Mouse (Mus musculus) hindbrain, embryonic 16.5 days (tissue): ENCODE measurements around the gene Hmgcs1. TPM values are rescaled to one million over a fixed set of nuclear protein-coding genes. Genes with fewer than 3 reads are reported as not detected.

ENCODE experiments used
- ATAC-seq: fragments of 200-750 bp; cut with Nextera tagmentation; 2 replicates; pipeline ENCODE4 v1.8.0; 2017; ENCODE audit warnings: moderate TSS enrichment, moderate library complexity
- H3K27ac ChIP-seq: fragments of 300-500 bp; sonication (generic); 2 replicates; pipeline ENCODE4 v1.5.1; 2014; ENCODE audit warnings: low read depth, mild to moderate bottlenecking, control low read depth, low read length, moderate library complexity
- H3K27me3 ChIP-seq: fragments of 300-500 bp; sonication (generic); replicated peaks from 2 replicates; pipeline ENCODE4 v1.6.1; 2014; ENCODE audit warnings: low read length; ENCODE audit not compliant: control insufficient read depth, insufficient read depth
- H3K36me3 ChIP-seq: fragments of 300-500 bp; sonication (generic); 2 replicates; pipeline ENCODE4 v1.6.1; 2014; ENCODE audit warnings: mild to moderate bottlenecking, low read length, moderate library complexity, mixed read lengths; ENCODE audit not compliant: control insufficient read depth, insufficient read depth
- H3K4me1 ChIP-seq: fragments of 300-500 bp; sonication (generic); 2 replicates; pipeline ENCODE4 v1.6.1; 2014; ENCODE audit warnings: low read depth, low read length; ENCODE audit not compliant: control insufficient read depth, insufficient read depth
- H3K4me2 ChIP-seq: fragments of 300-500 bp; sonication (generic); 2 replicates; pipeline ENCODE4 v1.6.1; 2014; ENCODE audit warnings: mild to moderate bottlenecking, low read length, control low read depth, moderate library complexity
- H3K4me3 ChIP-seq: fragments of 300-500 bp; sonication (generic); 2 replicates; pipeline ENCODE4 v1.5.1; 2014; ENCODE audit warnings: mild to moderate bottlenecking, low read length, control low read depth, moderate library complexity
- H3K9ac ChIP-seq: fragments of 300-500 bp; sonication (generic); 2 replicates; pipeline ENCODE4 v1.6.1; 2014; ENCODE audit warnings: low read depth, mild to moderate bottlenecking, control low read depth, low read length, moderate library complexity
- H3K9me3 ChIP-seq: fragments of 300-500 bp; sonication (generic); 2 replicates; pipeline ENCODE4 v1.6.1; 2014; ENCODE audit warnings: mild to moderate bottlenecking, low read length, moderate library complexity; ENCODE audit not compliant: control insufficient read depth
- WGBS: fragments of 180-500 bp; shearing (Covaris S2); extraction: QIAGEN DNeasy Blood & Tissue Kit; methylation state at CpG from one replicate; pipeline ENCODE4 v1.1.7; 2014; 5-methylcytosine and 5-hydroxymethylcytosine counted together
- polyA plus RNA-seq: library from polyadenylated mRNA; unstranded; fragments of >200 nt; fragmentation: Nextera tagmentation; extraction: Ambion mirVana; gene quantifications from 2 replicates; pipeline ENCODE4 v1.2.1, GENCODE M21; 2015

Hmgcs1 gene
- polyA plus RNA-seq, 1 experiment from 2014 or later, result 577 TPM

DNA sequence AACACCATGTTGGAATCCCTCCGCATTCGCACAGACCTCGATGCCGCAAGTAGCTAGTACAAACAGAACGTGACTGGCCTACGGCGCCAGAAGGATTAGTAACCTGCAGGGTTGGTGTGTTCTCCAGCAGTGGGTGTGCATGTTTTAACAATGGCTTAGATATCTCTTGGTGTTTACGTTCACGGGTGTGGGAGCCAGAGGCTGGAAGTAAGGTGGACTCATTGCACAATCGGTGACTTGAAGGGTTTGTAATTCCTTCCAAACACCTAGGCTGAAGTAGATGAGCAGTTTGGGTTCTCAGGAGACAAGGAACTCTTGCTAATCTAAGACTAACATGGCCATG, 20.1 kb downstream of the Hmgcs1 start:
- ATAC-seq, result peak; percentile 9; the same call in 1 of the 2 replicates
- Histone ChIP-seq H3K4me1 (no peaks in the 10 kb centered on the region), H3K9me3 (no peaks in the 10 kb centered on the region), H3K27me3 (no peaks in the 10 kb centered on the region), H3K4me2 (no peak overlapping the region), H3K27ac (no peak overlapping the region), H3K9ac (no peak overlapping the region), H3K36me3 (peaks cover 28% of the 10 kb centered on the region), H3K4me3 (no peak overlapping the region)
- 90% methylated on average over 10 of the region's 10 CpGs for WGBS

- Histone ChIP-seq H3K4me3 (no peak overlapping the region), H3K9me3 (no peaks in the 10 kb centered on the region), H3K4me2 (no peak overlapping the region), H3K9ac (no peak overlapping the region), H3K4me1 (no peaks in the 10 kb centered on the region), H3K27me3 (no peaks in the 10 kb centered on the region), H3K36me3 (peaks cover 14% of the 10 kb centered on the region), H3K27ac (no peak overlapping the region)
- no peak for ATAC-seq
- WGBS, result 89% methylated on average over 11 of the region's 11 CpGs
These were observed 22.3 kb downstream of the Hmgcs1 start for GRCm38 (mm10) chr13:119712463-119712862.

- Histone ChIP-seq H3K27me3 (no peaks in the 10 kb centered on the region), H3K27ac (no peak overlapping the region), H3K4me2 (no peak overlapping the region), H3K9me3 (no peaks in the 10 kb centered on the region), H3K9ac (no peak overlapping the region), H3K4me3 (no peak overlapping the region), H3K36me3 (peaks cover 14% of the 10 kb centered on the region), H3K4me1 (no peaks in the 10 kb centered on the region)
- ATAC-seq, result peak; percentile 21; the same call in 1 of the 2 replicates
- 65% methylated on average over 8 of the region's 8 CpGs for WGBS
These were observed 23.1 kb downstream of the Hmgcs1 start for GRCm38 (mm10) chr13:119713107-119713787.

GRCm38 (mm10) chr13:119713821-119714220, 23.6 kb downstream of the Hmgcs1 start:
- Histone ChIP-seq H3K9ac (no peak overlapping the region), H3K4me1 (no peaks in the 10 kb centered on the region), H3K27me3 (no peaks in the 10 kb centered on the region), H3K36me3 (peaks cover 14% of the 10 kb centered on the region), H3K9me3 (no peaks in the 10 kb centered on the region), H3K27ac (no peak overlapping the region), H3K4me3 (no peak overlapping the region), H3K4me2 (no peak overlapping the region)
- ATAC-seq, result peak; percentile 22; the same call in 1 of the 2 replicates
- 63% methylated on average over 9 of the region's 9 CpGs for WGBS

DNA sequence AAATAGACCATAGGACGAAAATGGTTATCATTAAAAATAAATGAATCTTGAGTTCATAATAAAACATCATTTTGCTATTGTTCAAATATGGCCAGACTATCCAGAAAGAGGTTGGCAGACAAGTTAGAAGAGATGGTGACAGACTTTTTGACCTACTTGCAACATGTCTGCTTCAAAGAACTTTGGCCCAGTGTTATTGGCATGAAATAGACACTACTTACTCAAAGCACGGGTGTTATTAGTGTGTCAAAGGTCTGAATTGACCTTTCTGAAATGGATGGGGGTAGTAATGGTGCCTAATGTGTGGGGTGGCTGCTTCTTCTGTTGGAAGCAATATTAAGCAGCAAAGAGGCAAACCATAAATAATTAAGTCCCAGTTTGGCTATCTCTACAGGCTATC, 25.9 kb downstream of the Hmgcs1 start:
- no peak for ATAC-seq
- Histone ChIP-seq H3K27me3 (no peaks in the 10 kb centered on the region), H3K4me2 (no peak overlapping the region), H3K27ac (no peak overlapping the region), H3K9ac (no peak overlapping the region), H3K9me3 (no peaks in the 10 kb centered on the region), H3K4me1 (no peaks in the 10 kb centered on the region), H3K36me3 (0 out of 2 replicates have a peak, but pooled peaks cover under 1% of the 10 kb centered on the region), H3K4me3 (no peak overlapping the region)
- WGBS, result 94% methylated on average over 2 of the region's 2 CpGs

- Histone ChIP-seq H3K4me3 (no peak overlapping the region), H3K27ac (no peak overlapping the region), H3K36me3 (no peaks in the 10 kb centered on the region)
These were observed 32.3 kb downstream of the Hmgcs1 start for GRCm38 (mm10) chr13:119722447-119722846.

GRCm38 (mm10) chr13:119723368-119723767, 33.2 kb downstream of the Hmgcs1 start:
- Histone ChIP-seq H3K36me3 (no peaks in the 10 kb centered on the region), H3K9ac (no peak overlapping the region), H3K27me3 (no peaks in the 10 kb centered on the region), H3K4me2 (no peak overlapping the region), H3K4me1 (no peaks in the 10 kb centered on the region), H3K27ac (no peak overlapping the region), H3K4me3 (no peak overlapping the region), H3K9me3 (no peaks in the 10 kb centered on the region)
- WGBS, result 84% methylated on average over 5 of the region's 5 CpGs
- no peak for ATAC-seq

More at GRCm38 (mm10) chr13:119722447-119722846, 32.3 kb downstream of the Hmgcs1 start:
- WGBS, result 90% methylated on average over 3 of the region's 3 CpGs
- ATAC-seq, result no peak
- Histone ChIP-seq H3K4me1 (no peaks in the 10 kb centered on the region), H3K4me2 (no peak overlapping the region), H3K9me3 (no peaks in the 10 kb centered on the region), H3K9ac (no peak overlapping the region), H3K27me3 (no peaks in the 10 kb centered on the region)

GRCm38 (mm10) chr13:119724541-119724940, 34.4 kb downstream of the Hmgcs1 start:
- ATAC-seq, result no peak
- no peaks in the 10 kb centered on the region for H3K9me3 ChIP-seq
- 89% methylated on average over 7 of the region's 7 CpGs for WGBS
- no peaks in the 10 kb centered on the region for H3K4me1 ChIP-seq
- H3K4me2 ChIP-seq, result no peak overlapping the region
- no peak overlapping the region for H3K27ac ChIP-seq
- no peaks in the 10 kb centered on the region for H3K27me3 ChIP-seq
- H3K4me3 ChIP-seq, result no peak overlapping the region
- H3K36me3 ChIP-seq, result no peaks in the 10 kb centered on the region
- H3K9ac ChIP-seq, result no peak overlapping the region

GRCm38 (mm10) chr13:119727608-119728387, 37.6 kb downstream of the Hmgcs1 start:
- 60% methylated on average over 26 of the region's 26 CpGs for WGBS
- no peak overlapping the region for H3K4me3 ChIP-seq
- no peaks in the 10 kb centered on the region for H3K36me3 ChIP-seq
- H3K4me1 ChIP-seq, result peaks cover 2% of the 10 kb centered on the region; the same call in 1 of the 2 replicates
- no peak overlapping the region for H3K4me2 ChIP-seq
- H3K27me3 ChIP-seq, result no peaks in the 10 kb centered on the region
- H3K9ac ChIP-seq, result no peak overlapping the region
- peak; percentile 37; the same call in 1 of the 2 replicates for ATAC-seq
- H3K9me3 ChIP-seq, result no peaks in the 10 kb centered on the region
- no peak overlapping the region for H3K27ac ChIP-seq
